Mouse (Mus musculus) testis, adult 2 months (tissue): ENCODE results near the gene Gm10638.
A peak's percentile ranks its signal among the peaks of the same experiment; 100 is the strongest.

ENCODE experiments used
- CTCF ChIP-seq: fragments of 200-500 bp; IDR thresholded peaks from 2 replicates; pipeline ENCODE4 v1.5.1; 2012; ENCODE audit warnings: low read depth, mild to moderate bottlenecking, inconsistent platforms, low read length, moderate library complexity; ENCODE audit not compliant: control insufficient read depth, insufficient read depth, insufficient replicate concordance
- POLR2A ChIP-seq: fragments of 200-500 bp; IDR thresholded peaks from 2 replicates; pipeline ENCODE4 v1.6.1; 2012; ENCODE audit warnings: low read depth, mild to moderate bottlenecking, inconsistent platforms, low read length, moderate library complexity; ENCODE audit not compliant: control insufficient read depth

- TF ChIP-seq CTCF (no peak), POLR2A (peak; percentile 91; the same call in 1 of the 2 replicates)
These were observed 489 bp downstream of the Gm10638 start for GRCm38 (mm10) chr8:86745935-86746441.
